Mouse (Mus musculus): Measurements from ENCODE around the gene Dhps. TPM values are rescaled to one million over a fixed set of nuclear protein-coding genes. Genes with fewer than 3 reads are reported as not detected.
A peak's percentile ranks its signal among the peaks of the same experiment; 100 is the strongest.

Dhps gene
- polyA plus RNA-seq, 1 experiment from 2014 or later = 67.8 TPM

GRCm38 (mm10) chr8:85071041-85071440, 516 bp upstream of the Dhps start:
- H3K36me3 ChIP-seq (ENCODE audit: control insufficient read depth, insufficient read depth, low read length) = peaks cover 6% of the 10 kb centered on the region
- DNase-seq (ENCODE audit: low spot score) (peak; percentile 45), ATAC-seq (ENCODE audit: low FRiP score) (no peak)
- no peaks in the 10 kb centered on the region for H3K4me1 ChIP-seq (replicated peaks; ENCODE audit: control insufficient read depth, insufficient read depth, low read length)
- no peaks in the 10 kb centered on the region for H3K9me3 ChIP-seq (ENCODE audit: control insufficient read depth, low read length)
- WGBS = 89% methylated on average over 5 of the region's 5 CpGs
- peak overlapping the region; percentile 63 for H3K4me2 ChIP-seq (replicated peaks; ENCODE audit: low read depth, low read length)
- no peaks in the 10 kb centered on the region for H3K27me3 ChIP-seq (ENCODE audit: control insufficient read depth, insufficient read depth, low read length)
- no peak overlapping the region for H3K27ac ChIP-seq (ENCODE audit: low read depth, low read length)
- H3K4me3 ChIP-seq (ENCODE audit: low read depth, low read length) = peak overlapping the region; percentile 95
- peak overlapping the region; percentile 83; the same call in 1 of the 2 replicates for H3K9ac ChIP-seq (ENCODE audit: low read depth, low read length)

- DNase-seq (ENCODE audit: low spot score) (no peak), ATAC-seq (ENCODE audit: low FRiP score) (0 out of 2 replicates have a peak, but pooled peaks have one; percentile 11)
- Histone ChIP-seq H3K9ac (ENCODE audit: low read depth, low read length) (peak overlapping the region; percentile 83), H3K9me3 (ENCODE audit: control insufficient read depth, low read length) (no peaks in the 10 kb centered on the region), H3K4me1 (replicated peaks; ENCODE audit: control insufficient read depth, insufficient read depth, low read length) (no peaks in the 10 kb centered on the region), H3K4me3 (ENCODE audit: low read depth, low read length) (peak overlapping the region; percentile 95), H3K27ac (ENCODE audit: low read depth, low read length) (peak overlapping the region; percentile 93), H3K36me3 (ENCODE audit: control insufficient read depth, insufficient read depth, low read length) (peaks cover 6% of the 10 kb centered on the region; the same call in 1 of the 2 replicates), H3K27me3 (ENCODE audit: control insufficient read depth, insufficient read depth, low read length) (no peaks in the 10 kb centered on the region), H3K4me2 (replicated peaks; ENCODE audit: low read depth, low read length) (peak overlapping the region; percentile 63)
- 40% methylated on average over 9 of the region's 9 CpGs for WGBS
These were observed 890 bp downstream of the Dhps start for GRCm38 (mm10) chr8:85072364-85072929.

GRCm38 (mm10) chr8:85073041-85073612, 1.6 kb downstream of the Dhps start:
- Histone ChIP-seq H3K4me2 (replicated peaks; ENCODE audit: low read depth, low read length) (no peak overlapping the region), H3K4me3 (ENCODE audit: low read depth, low read length) (no peak overlapping the region; the same call in 1 of the 2 replicates), H3K36me3 (ENCODE audit: control insufficient read depth, insufficient read depth, low read length) (peaks cover 6% of the 10 kb centered on the region; the same call in 1 of the 2 replicates), H3K4me1 (replicated peaks; ENCODE audit: control insufficient read depth, insufficient read depth, low read length) (no peaks in the 10 kb centered on the region), H3K9ac (ENCODE audit: low read depth, low read length) (no peak overlapping the region), H3K27me3 (ENCODE audit: control insufficient read depth, insufficient read depth, low read length) (no peaks in the 10 kb centered on the region), H3K9me3 (ENCODE audit: control insufficient read depth, low read length) (no peaks in the 10 kb centered on the region), H3K27ac (ENCODE audit: low read depth, low read length) (no peak overlapping the region)
- 94% methylated on average over 15 of the region's 15 CpGs for WGBS
- DNase-seq (ENCODE audit: low spot score) = no peak
- ATAC-seq (ENCODE audit: low FRiP score) = no peak

- Histone ChIP-seq H3K36me3 (ENCODE audit: control insufficient read depth, insufficient read depth, low read length) (peaks cover 6% of the 10 kb centered on the region; the same call in 1 of the 2 replicates), H3K9me3 (ENCODE audit: control insufficient read depth, low read length) (no peaks in the 10 kb centered on the region), H3K27me3 (ENCODE audit: control insufficient read depth, insufficient read depth, low read length) (no peaks in the 10 kb centered on the region), H3K4me3 (ENCODE audit: low read depth, low read length) (no peak overlapping the region), H3K4me2 (replicated peaks; ENCODE audit: low read depth, low read length) (no peak overlapping the region), H3K4me1 (replicated peaks; ENCODE audit: control insufficient read depth, insufficient read depth, low read length) (no peaks in the 10 kb centered on the region), H3K9ac (ENCODE audit: low read depth, low read length) (no peak overlapping the region), H3K27ac (ENCODE audit: low read depth, low read length) (no peak overlapping the region)
- 88% methylated on average over 9 of the region's 10 CpGs for WGBS
- no peak for ATAC-seq (ENCODE audit: low FRiP score)
- DNase-seq (ENCODE audit: low spot score) = no peak
These were observed 2.6 kb downstream of the Dhps start for GRCm38 (mm10) chr8:85074167-85074566.

GRCm38 (mm10) chr8:85074617-85075016, 3.1 kb downstream of the Dhps start:
- DNase-seq (ENCODE audit: low spot score) (no peak), ATAC-seq (ENCODE audit: low FRiP score) (no peak)
- Histone ChIP-seq H3K9ac (ENCODE audit: low read depth, low read length) (no peak overlapping the region), H3K36me3 (ENCODE audit: control insufficient read depth, insufficient read depth, low read length) (peaks cover 6% of the 10 kb centered on the region; the same call in 1 of the 2 replicates), H3K4me2 (replicated peaks; ENCODE audit: low read depth, low read length) (no peak overlapping the region), H3K27me3 (ENCODE audit: control insufficient read depth, insufficient read depth, low read length) (no peaks in the 10 kb centered on the region), H3K4me1 (replicated peaks; ENCODE audit: control insufficient read depth, insufficient read depth, low read length) (no peaks in the 10 kb centered on the region; the same call in 1 of the 2 replicates), H3K9me3 (ENCODE audit: control insufficient read depth, low read length) (no peaks in the 10 kb centered on the region), H3K27ac (ENCODE audit: low read depth, low read length) (no peak overlapping the region), H3K4me3 (ENCODE audit: low read depth, low read length) (no peak overlapping the region)
- 95% methylated on average over 10 of the region's 10 CpGs for WGBS

GRCm38 (mm10) chr8:85076001-85076400, 4.4 kb downstream of the Dhps start:
- DNase-seq (ENCODE audit: low spot score) (peak; percentile 56), ATAC-seq (ENCODE audit: low FRiP score) (no peak)
- no peak overlapping the region for H3K4me2 ChIP-seq (replicated peaks; ENCODE audit: low read depth, low read length)
- H3K4me3 ChIP-seq (ENCODE audit: low read depth, low read length) = no peak overlapping the region
- WGBS = 77% methylated on average over 9 of the region's 9 CpGs
- no peak overlapping the region for H3K9ac ChIP-seq (ENCODE audit: low read depth, low read length)
- H3K4me1 ChIP-seq (replicated peaks; ENCODE audit: control insufficient read depth, insufficient read depth, low read length) = no peaks in the 10 kb centered on the region; the same call in 1 of the 2 replicates
- H3K27me3 ChIP-seq (ENCODE audit: control insufficient read depth, insufficient read depth, low read length) = no peaks in the 10 kb centered on the region
- no peak overlapping the region for H3K27ac ChIP-seq (ENCODE audit: low read depth, low read length)
- H3K36me3 ChIP-seq (ENCODE audit: control insufficient read depth, insufficient read depth, low read length) = peaks cover 6% of the 10 kb centered on the region; the same call in 1 of the 2 replicates
- no peaks in the 10 kb centered on the region for H3K9me3 ChIP-seq (ENCODE audit: control insufficient read depth, low read length)

GRCm38 (mm10) chr8:85076993-85077392, 5.4 kb downstream of the Dhps start:
- ATAC-seq (ENCODE audit: low FRiP score) (no peak), DNase-seq (ENCODE audit: low spot score) (peak; percentile 91)
- Histone ChIP-seq H3K4me1 (replicated peaks; ENCODE audit: control insufficient read depth, insufficient read depth, low read length) (no peaks in the 10 kb centered on the region; the same call in 1 of the 2 replicates), H3K9ac (ENCODE audit: low read depth, low read length) (no peak overlapping the region), H3K36me3 (ENCODE audit: control insufficient read depth, insufficient read depth, low read length) (peaks cover 6% of the 10 kb centered on the region; the same call in 1 of the 2 replicates), H3K9me3 (ENCODE audit: control insufficient read depth, low read length) (no peaks in the 10 kb centered on the region), H3K27me3 (ENCODE audit: control insufficient read depth, insufficient read depth, low read length) (no peaks in the 10 kb centered on the region), H3K4me3 (ENCODE audit: low read depth, low read length) (no peak overlapping the region), H3K27ac (ENCODE audit: low read depth, low read length) (no peak overlapping the region), H3K4me2 (replicated peaks; ENCODE audit: low read depth, low read length) (no peak overlapping the region)
- WGBS = 2% methylated on average over 2 of the region's 2 CpGs

- Histone ChIP-seq H3K9ac (ENCODE audit: low read depth, low read length) (peak overlapping the region; percentile 94), H3K27me3 (ENCODE audit: control insufficient read depth, insufficient read depth, low read length) (no peaks in the 10 kb centered on the region), H3K36me3 (ENCODE audit: control insufficient read depth, insufficient read depth, low read length) (peaks cover 4% of the 10 kb centered on the region; the same call in 1 of the 2 replicates), H3K4me1 (replicated peaks; ENCODE audit: control insufficient read depth, insufficient read depth, low read length) (peaks cover 3% of the 10 kb centered on the region; the same call in 1 of the 2 replicates), H3K4me2 (replicated peaks; ENCODE audit: low read depth, low read length) (peak overlapping the region; percentile 91), H3K27ac (ENCODE audit: low read depth, low read length) (peak overlapping the region; percentile 42), H3K9me3 (ENCODE audit: control insufficient read depth, low read length) (no peaks in the 10 kb centered on the region), H3K4me3 (ENCODE audit: low read depth, low read length) (peak overlapping the region; percentile 92)
- no peak for DNase-seq (ENCODE audit: low spot score)
- WGBS = 1% methylated on average over 25 of the region's 25 CpGs
- ATAC-seq (ENCODE audit: low FRiP score) = no peak
These were observed 8.6 kb downstream of the Dhps start for GRCm38 (mm10) chr8:85080214-85080531.
